ENCODE assay signal across 8 mouse cellular contexts in the genomic region with DNA sequence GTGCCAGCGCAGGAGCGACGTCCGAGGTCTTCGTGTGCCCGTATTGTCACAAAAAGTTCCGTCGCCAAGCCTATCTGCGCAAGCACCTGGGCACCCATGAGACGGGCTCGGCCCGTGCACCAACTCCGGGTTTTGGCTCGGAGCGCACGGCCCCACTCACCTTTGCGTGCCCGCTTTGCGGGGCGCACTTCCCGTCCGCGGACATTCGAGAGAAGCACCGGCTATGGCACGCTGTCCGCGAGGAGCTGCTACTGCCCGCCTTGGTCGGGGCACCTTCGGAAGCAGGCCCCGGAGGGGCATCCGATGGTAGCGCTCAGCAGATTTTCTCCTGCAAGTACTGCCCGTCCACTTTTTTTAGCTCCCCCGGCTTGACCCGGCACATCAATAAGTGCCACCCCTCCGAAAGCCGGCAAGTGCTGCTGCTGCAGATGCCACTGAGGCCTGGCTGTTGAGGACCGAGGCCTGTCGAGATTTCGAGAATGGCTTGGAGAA. TPM values are rescaled to one million over a fixed set of nuclear protein-coding genes. Genes with fewer than 3 reads are reported as not detected.
DNase-seq lines count a peak whose midpoint lies in the region; ATAC-seq and TF ChIP-seq lines count a peak whose summit lies in the region.

No protein-coding gene starts in this region.

- H3K9me3 ChIP-seq in kidney, embryonic 16.5 days (ENCODE audit: low read length): no peaks in the 10 kb centered on the region
- no peaks in the 10 kb centered on the region for H3K9me3 ChIP-seq in embryonic facial prominence, embryonic 12.5 days
- H3K9me3 ChIP-seq in hindbrain, postnatal 0 days (ENCODE audit: low read length): no peaks in the 10 kb centered on the region
- no peaks in the 10 kb centered on the region for H3K9me3 ChIP-seq in midbrain, embryonic 15.5 days

- TF ChIP-seq CTCF in hindbrain, postnatal 0 days (IDR thresholded peaks at IDR 0.05; ENCODE audit: low read depth): no peak

- H3K4me2 ChIP-seq in kidney, embryonic 16.5 days (replicated peaks; ENCODE audit: low read depth, low read length): peak overlapping the region; percentile 78
- peak overlapping the region; percentile 83 for H3K4me2 ChIP-seq in embryonic facial prominence, embryonic 12.5 days (replicated peaks)
- peak overlapping the region; percentile 78 for H3K4me2 ChIP-seq in hindbrain, postnatal 0 days (ENCODE audit: low read depth, low read length)
- H3K4me2 ChIP-seq in midbrain, embryonic 15.5 days: peak overlapping the region; percentile 96

- 0 out of 2 replicates have a peak, but pooled peaks have one; percentile 47 for ATAC-seq in kidney, embryonic 16.5 days (ENCODE audit: low FRiP score, low TSS enrichment)
- ATAC-seq in embryonic facial prominence, embryonic 12.5 days (ENCODE audit: insufficient number of reproducible peaks, insufficient read depth, low FRiP score, low TSS enrichment): no peak
- 0 out of 2 replicates have a peak, but pooled peaks have one; percentile 4 for ATAC-seq in hindbrain, postnatal 0 days
- no peak for ATAC-seq in midbrain, embryonic 15.5 days (replicated peaks)
- ATAC-seq in megakaryocyte progenitor cell, adult 5-6 weeks (replicated peaks; ENCODE audit: poor library complexity): no peak

- peaks cover 47% of the 10 kb centered on the region for H3K27me3 ChIP-seq in kidney, embryonic 16.5 days (ENCODE audit: insufficient read depth, low read length)
- peaks cover 57% of the 10 kb centered on the region for H3K27me3 ChIP-seq in embryonic facial prominence, embryonic 12.5 days
- H3K27me3 ChIP-seq in hindbrain, postnatal 0 days (ENCODE audit: insufficient read depth, low read length): peaks cover 4% of the 10 kb centered on the region
- peaks cover 53% of the 10 kb centered on the region for H3K27me3 ChIP-seq in midbrain, embryonic 15.5 days (replicated peaks)

- WGBS in kidney, embryonic 16.5 days: 2% methylated on average over 42 of the region's 42 CpGs
- 3% methylated on average over 40 of the region's 42 CpGs for WGBS in embryonic facial prominence, embryonic 12.5 days
- 13% methylated on average over 42 of the region's 42 CpGs for WGBS in hindbrain, postnatal 0 days
- WGBS in midbrain, embryonic 15.5 days: 6% methylated on average over 42 of the region's 42 CpGs

- no peak overlapping the region for H3K27ac ChIP-seq in kidney, embryonic 16.5 days (ENCODE audit: low read length)
- H3K27ac ChIP-seq in embryonic facial prominence, embryonic 12.5 days: no peak overlapping the region
- no peak overlapping the region for H3K27ac ChIP-seq in hindbrain, postnatal 0 days
- H3K27ac ChIP-seq in midbrain, embryonic 15.5 days: no peak overlapping the region

- DNase-seq in kidney, postnatal 10 days: no peak
- peak; percentile 3 for DNase-seq in hindbrain, postnatal 0 days (ENCODE audit: low spot score)
- DNase-seq in layer of hippocampus, adult 9-10 months (ENCODE audit: low spot score): no peak
- no peak for DNase-seq in spleen, postnatal 36 days (ENCODE audit: low spot score in 2 of 2)

- peaks cover 23% of the 10 kb centered on the region for H3K4me1 ChIP-seq in kidney, embryonic 16.5 days (ENCODE audit: insufficient read depth, low read length)
- peaks cover 19% of the 10 kb centered on the region for H3K4me1 ChIP-seq in embryonic facial prominence, embryonic 12.5 days
- peaks cover 5% of the 10 kb centered on the region; the same call in 1 of the 2 replicates for H3K4me1 ChIP-seq in hindbrain, postnatal 0 days (ENCODE audit: insufficient read depth, low read length)
- H3K4me1 ChIP-seq in midbrain, embryonic 15.5 days: peaks cover 27% of the 10 kb centered on the region

- H3K4me3 ChIP-seq in kidney, embryonic 16.5 days (ENCODE audit: low read length): peak overlapping the region; percentile 50
- H3K4me3 ChIP-seq in embryonic facial prominence, embryonic 12.5 days: peak overlapping the region; percentile 44
- H3K4me3 ChIP-seq in hindbrain, postnatal 0 days (ENCODE audit: low read length): peak overlapping the region; percentile 51
- peak overlapping the region; percentile 46 for H3K4me3 ChIP-seq in midbrain, embryonic 15.5 days

- peaks cover 3% of the 10 kb centered on the region; the same call in 1 of the 2 replicates for H3K36me3 ChIP-seq in kidney, embryonic 16.5 days (ENCODE audit: insufficient read depth, low read length)
- no peaks in the 10 kb centered on the region for H3K36me3 ChIP-seq in embryonic facial prominence, embryonic 12.5 days
- H3K36me3 ChIP-seq in hindbrain, postnatal 0 days (ENCODE audit: insufficient read depth, low read length): no peaks in the 10 kb centered on the region
- H3K36me3 ChIP-seq in midbrain, embryonic 15.5 days (replicated peaks): no peaks in the 10 kb centered on the region

- H3K9ac ChIP-seq in kidney, embryonic 16.5 days (replicated peaks; ENCODE audit: low read length): no peak overlapping the region
- H3K9ac ChIP-seq in embryonic facial prominence, embryonic 12.5 days: no peak overlapping the region
- H3K9ac ChIP-seq in hindbrain, postnatal 0 days (replicated peaks; ENCODE audit: low read length): no peak overlapping the region
- no peak overlapping the region for H3K9ac ChIP-seq in midbrain, embryonic 15.5 days

RNA-seq across cellular contexts. Expression of a gene that starts 1.3 kb away (rescaled TPM):
- 0.26 and 0.40 TPM in 2 replicates for polyA plus RNA-seq in kidney, embryonic 16.5 days (2015; fragmentation: Nextera tagmentation; extraction: Ambion mirVana)
- 0.93 and 1.1 TPM in 2 replicates for polyA plus RNA-seq in embryonic facial prominence, embryonic 12.5 days (2016; fragmentation: Nextera tagmentation; extraction: Ambion mirVana)
- total RNA-seq in hindbrain, postnatal 0 days (2014; rRNA removed): 3.9 and 8.3 TPM in 2 replicates
- polyA plus RNA-seq in hindbrain, postnatal 0 days (2015; fragmentation: Nextera tagmentation; extraction: Ambion mirVana): 2.5 and 2.7 TPM in 2 replicates
- polyA plus RNA-seq in midbrain, embryonic 15.5 days (2015; fragmentation: Nextera tagmentation; extraction: Ambion mirVana): 1.1 and 1.2 TPM in 2 replicates
- not detected in 2 replicates for total RNA-seq in megakaryocyte progenitor cell, adult 5-6 weeks (2015)
- not detected in 2 replicates for total RNA-seq in megakaryocyte progenitor cell, adult 5-6 weeks (2017)

RNA-seq across cellular contexts. Expression of a gene that starts 35.5 kb away (rescaled TPM):
- polyA plus RNA-seq in kidney, embryonic 16.5 days (2015; fragmentation: Nextera tagmentation; extraction: Ambion mirVana): not detected in 2 replicates
- polyA plus RNA-seq in embryonic facial prominence, embryonic 12.5 days (2016; fragmentation: Nextera tagmentation; extraction: Ambion mirVana): not detected in 2 replicates
- total RNA-seq in hindbrain, postnatal 0 days (2014; rRNA removed): 0.10 TPM in 1 of 2 replicates, not detected in the other
- 0.16 and 0.20 TPM in 2 replicates for polyA plus RNA-seq in hindbrain, postnatal 0 days (2015; fragmentation: Nextera tagmentation; extraction: Ambion mirVana)
- polyA plus RNA-seq in midbrain, embryonic 15.5 days (2015; fragmentation: Nextera tagmentation; extraction: Ambion mirVana): not detected in 2 replicates
- total RNA-seq in megakaryocyte progenitor cell, adult 5-6 weeks (2015): not detected in 2 replicates
- not detected in 2 replicates for total RNA-seq in megakaryocyte progenitor cell, adult 5-6 weeks (2017)

Comparison
In these comparisons a context has a peak if more than half of its experiments do, and no peak if none do; other contexts are left out.
1. ATAC-seq: peak in kidney, embryonic 16.5 days (single experiment) and hindbrain, postnatal 0 days (single experiment); none in embryonic facial prominence, embryonic 12.5 days (single experiment), midbrain, embryonic 15.5 days (single experiment) and megakaryocyte progenitor cell, adult 5-6 weeks (single experiment).
2. Peak in every context shown above with its lines, with median percentiles within 50 percentile points of each other: H3K4me2 ChIP-seq and H3K4me3 ChIP-seq.